Mouse (Mus musculus) gastrocnemius, adult 8-10 months (tissue): ENCODE measurements around the gene Asap3. TPM values are rescaled to one million over a fixed set of nuclear protein-coding genes. Genes with fewer than 3 reads are reported as not detected.

ENCODE experiments used
- DNase-seq, 2 experiments: peaks; one replicate each; pipeline ENCODE4 v3.0.0; 2022; ENCODE audit warnings: low spot score in 2 of 2
- total RNA-seq, 4 experiments: library from RNA; stranded (reverse); gene quantifications; 2 replicates each; pipeline ENCODE4 v1.2.4; 2022

Gene Asap3
- total RNA-seq, 4 experiments from 2014 or later = 0.92 to 1.3 (median 1.1) TPM

- peak; percentile 77 to 78 for DNase-seq
These were observed 25.5 kb upstream of the Asap3 start for GRCm38 (mm10) chr4:136180408-136181330.

GRCm38 (mm10) chr4:136181367-136181766, 24.8 kb upstream of the Asap3 start:
- DNase-seq = no peak

- DNase-seq = peak in 1 of 2 experiments; percentile 45
These were observed 20.8 kb upstream of the Asap3 start for GRCm38 (mm10) chr4:136185375-136185774.

- DNase-seq = no peak
These were observed 19.9 kb upstream of the Asap3 start for GRCm38 (mm10) chr4:136186315-136186714.

GRCm38 (mm10) chr4:136186739-136187472, 19.3 kb upstream of the Asap3 start:
- no peak for DNase-seq

GRCm38 (mm10) chr4:136188973-136189737, 17.0 kb upstream of the Asap3 start:
- no peak for DNase-seq

GRCm38 (mm10) chr4:136189912-136190311, 16.3 kb upstream of the Asap3 start:
- DNase-seq = no peak

- DNase-seq = no peak
These were observed 12.6 kb upstream of the Asap3 start for GRCm38 (mm10) chr4:136193571-136193970.

- DNase-seq = no peak
These were observed 11.1 kb upstream of the Asap3 start for GRCm38 (mm10) chr4:136195029-136195428.

GRCm38 (mm10) chr4:136195629-136196028, 10.5 kb upstream of the Asap3 start:
- DNase-seq = no peak

- no peak for DNase-seq
These were observed 10.0 kb upstream of the Asap3 start for GRCm38 (mm10) chr4:136196201-136196600.

GRCm38 (mm10) chr4:136198846-136199245, 7.3 kb upstream of the Asap3 start:
- no peak for DNase-seq

GRCm38 (mm10) chr4:136199562-136200292, 6.4 kb upstream of the Asap3 start:
- no peak for DNase-seq

GRCm38 (mm10) chr4:136202509-136202908, 3.7 kb upstream of the Asap3 start:
- DNase-seq = peak; percentile 48 to 51

- no peak for DNase-seq
These were observed 1.4 kb upstream of the Asap3 start for GRCm38 (mm10) chr4:136204775-136205174.

- no peak for DNase-seq
These were observed 778 bp downstream of the Asap3 start for GRCm38 (mm10) chr4:136206943-136207342.

- DNase-seq = no peak
These were observed 4.8 kb downstream of the Asap3 start for GRCm38 (mm10) chr4:136210931-136211330.

GRCm38 (mm10) chr4:136213629-136214028, 7.5 kb downstream of the Asap3 start:
- DNase-seq = peak in 1 of 2 experiments; percentile 38

- no peak for DNase-seq
These were observed 8.7 kb downstream of the Asap3 start for GRCm38 (mm10) chr4:136214828-136215227.

- no peak for DNase-seq
These were observed 9.4 kb downstream of the Asap3 start for GRCm38 (mm10) chr4:136215576-136215975.

GRCm38 (mm10) chr4:136217063-136217462, 10.9 kb downstream of the Asap3 start:
- no peak for DNase-seq
